Mouse (Mus musculus) WW6 (cell line): ENCODE data around the gene Rhox3a.
"Not testable (repeated sequence)": the region's sequence is repeated elsewhere in the genome, so short reads cannot be mapped to it uniquely, and the experiment has no call there.

ENCODE experiments used
- DNase-seq: peaks from one replicate; pipeline ENCODE4 v3.0.0-alpha.2; 2013; ENCODE audit warnings: low read depth, low spot score

Gene Rhox3a

GRCm38 (mm10) chrX:37249619-37250018 is at the start of gene Rhox3a:
TSS of gene Rhox3a (plus strand) at chrX:37249919.
- not testable (repeated sequence) for DNase-seq

GRCm38 (mm10) chrX:37210941-37211340 is 38.8 kb upstream of the Rhox3a start, which contains the start of gene Gm9:
TSS of gene Gm9 (minus strand) at chrX:37211041.
- no peak for DNase-seq

- DNase-seq, result not testable (repeated sequence)
Measured at GRCm38 (mm10) chrX:37222158-37222557, 27.6 kb upstream of the Rhox3a start, which contains the start of gene Rhox1. TSS of gene Rhox1 (minus strand) at chrX:37222258.

GRCm38 (mm10) chrX:37244676-37245075 is 5.0 kb upstream of the Rhox3a start, which contains the start of gene Rhox2a:
TSS of gene Rhox2a (plus strand) at chrX:37244976.
- not testable (repeated sequence) for DNase-seq

GRCm38 (mm10) chrX:37265038-37265437 is 15.3 kb downstream of the Rhox3a start, which contains the start of gene Rhox4a:
TSS of gene Rhox4a (plus strand) at chrX:37265338.
- not testable (repeated sequence) for DNase-seq
